Comparison of ENCODE assay signal across 10 mouse cellular contexts in the genomic region with DNA sequence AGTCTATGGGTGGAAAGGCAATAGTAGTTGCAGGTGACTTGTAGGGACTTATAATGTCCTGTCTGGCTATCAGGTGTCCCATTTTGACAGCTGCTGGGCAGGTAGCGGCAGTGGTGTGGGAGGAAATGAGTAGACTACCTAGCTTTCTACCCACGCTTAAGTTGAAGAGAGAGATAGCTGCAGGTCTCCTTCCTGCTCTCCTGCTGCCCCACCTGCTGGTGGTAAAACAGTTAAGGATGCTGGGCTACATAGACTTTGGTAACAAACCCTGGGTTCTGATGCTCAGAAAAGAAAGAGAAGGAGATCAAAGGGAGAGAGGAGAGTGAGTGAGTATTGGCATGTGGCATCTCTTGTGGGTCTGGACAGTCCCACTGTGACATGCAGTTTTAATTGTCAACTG.
DNase-seq lines count a peak whose midpoint lies in the region; ATAC-seq and TF ChIP-seq lines count a peak whose summit lies in the region.
"Had no signal": no experiment of that assay in that cellular context is flagged by ENCODE, and none has a peak within 500 bp of the region (broad histone marks: within the 10 kb centered on the region; RNA-seq: fewer than 3 reads in every experiment).

No protein-coding gene starts in this region.

- no peak overlapping the region for H3K4me2 ChIP-seq in forebrain, postnatal 0 days (ENCODE audit: low read depth)
- H3K4me2 ChIP-seq in forebrain, embryonic 14.5 days (ENCODE audit: low read length) = no peak overlapping the region
- H3K4me2 ChIP-seq: limb, embryonic 15.5 days had no signal

- DNase-seq in forebrain, postnatal 0 days = no peak
- DNase-seq in forebrain, embryonic 14.5 days (ENCODE audit: low spot score) = no peak
- DNase-seq in A20 (ENCODE audit: low read depth, low spot score) = peak; percentile 69
- no peak for DNase-seq in limb, embryonic 10.5 days (ENCODE audit: low spot score)
- DNase-seq in retina, embryonic 14.5 days (ENCODE audit: low spot score) = no peak

- no peaks in the 10 kb centered on the region for H3K27me3 ChIP-seq in forebrain, postnatal 0 days (ENCODE audit: insufficient read depth, low read length)
- no peaks in the 10 kb centered on the region for H3K27me3 ChIP-seq in forebrain, embryonic 14.5 days (replicated peaks; ENCODE audit: control insufficient read depth, insufficient read depth, low read length)
- H3K27me3 ChIP-seq in limb, embryonic 10.5 days (ENCODE audit: low read depth, poor library complexity, severe bottlenecking) = no peaks in the 10 kb centered on the region
- H3K27me3 ChIP-seq: limb, embryonic 15.5 days had no signal

- no peaks in the 10 kb centered on the region for H3K4me1 ChIP-seq in forebrain, postnatal 0 days (ENCODE audit: insufficient read depth)
- H3K4me1 ChIP-seq in forebrain, embryonic 14.5 days (ENCODE audit: control insufficient read depth, insufficient read depth, low read length) = no peaks in the 10 kb centered on the region
- H3K4me1 ChIP-seq in limb, embryonic 10.5 days = no peaks in the 10 kb centered on the region
- H3K4me1 ChIP-seq: limb, embryonic 15.5 days had no signal

- peak; percentile 31; the same call in 1 of the 2 replicates for TF ChIP-seq CTCF in forebrain, postnatal 0 days (IDR thresholded peaks at IDR 0.05; ENCODE audit: low read depth)

- H3K36me3 ChIP-seq in forebrain, postnatal 0 days (ENCODE audit: insufficient read depth) = no peaks in the 10 kb centered on the region
- H3K36me3 ChIP-seq in forebrain, embryonic 14.5 days (ENCODE audit: control insufficient read depth, insufficient read depth, low read length) = no peaks in the 10 kb centered on the region
- H3K36me3 ChIP-seq in limb, embryonic 10.5 days = no peaks in the 10 kb centered on the region
- H3K36me3 ChIP-seq: limb, embryonic 15.5 days had no signal

- H3K4me3 ChIP-seq in forebrain, postnatal 0 days (ENCODE audit: low read depth, low read length) = no peak overlapping the region
- H3K4me3 ChIP-seq in forebrain, embryonic 14.5 days (ENCODE audit: low read depth, low read length) = no peak overlapping the region
- H3K4me3 ChIP-seq in limb, embryonic 10.5 days = no peak overlapping the region
- H3K4me3 ChIP-seq: erythroblast, embryonic 14.5 days; limb, embryonic 15.5 days had no signal

- 68% methylated on average over 2 of the region's 2 CpGs for WGBS in forebrain, postnatal 0 days
- WGBS in forebrain, embryonic 14.5 days = 66% methylated on average over 2 of the region's 2 CpGs
- 72% methylated on average over 2 of the region's 2 CpGs for WGBS in limb, embryonic 10.5 days

- no peak overlapping the region for H3K9ac ChIP-seq in forebrain, postnatal 0 days
- no peak overlapping the region for H3K9ac ChIP-seq in forebrain, embryonic 14.5 days (ENCODE audit: low read length)
- H3K9ac ChIP-seq: limb, embryonic 15.5 days had no signal

- no peaks in the 10 kb centered on the region for H3K9me3 ChIP-seq in forebrain, postnatal 0 days (ENCODE audit: low read length)
- no peaks in the 10 kb centered on the region for H3K9me3 ChIP-seq in forebrain, embryonic 14.5 days (replicated peaks; ENCODE audit: control insufficient read depth, low read length)
- H3K9me3 ChIP-seq in limb, embryonic 10.5 days (replicated peaks) = no peaks in the 10 kb centered on the region; the same call in 1 of the 2 replicates
- H3K9me3 ChIP-seq: limb, embryonic 15.5 days had no signal

- no peak overlapping the region for H3K27ac ChIP-seq in forebrain, postnatal 0 days (ENCODE audit: low read depth, low read length)
- no peak overlapping the region for H3K27ac ChIP-seq in forebrain, embryonic 14.5 days (ENCODE audit: low read depth, low read length)
- H3K27ac ChIP-seq in limb, embryonic 10.5 days = no peak overlapping the region
- H3K27ac ChIP-seq: limb, embryonic 15.5 days had no signal

- ATAC-seq in forebrain, postnatal 0 days = no peak
- ATAC-seq in forebrain, embryonic 14.5 days = no peak
- peak; percentile 92 for ATAC-seq in erythroid progenitor cell, adult 5-6 weeks (replicated peaks; ENCODE audit: low FRiP score, poor library complexity, severe bottlenecking)
- ATAC-seq in megakaryocyte, adult 5-6 weeks (ENCODE audit: poor library complexity, severe bottlenecking) = peak; percentile 74
- ATAC-seq in cerebellum, adult (ENCODE audit: insufficient number of reproducible peaks, low FRiP score, low TSS enrichment) = no peak

Comparison
In these comparisons a context has a peak if more than half of its experiments do, and no peak if none do; other contexts are left out.
1. ATAC-seq: peak in erythroid progenitor cell, adult 5-6 weeks (single experiment) and megakaryocyte, adult 5-6 weeks (single experiment); none in forebrain, postnatal 0 days (single experiment), forebrain, embryonic 14.5 days (single experiment) and cerebellum, adult (single experiment).